Mouse (Mus musculus) liver, embryonic 13.5 days (tissue): Measurements from ENCODE around the gene Radil. TPM values are rescaled to one million over a fixed set of nuclear protein-coding genes. Genes with fewer than 3 reads are reported as not detected.

Source experiments
- ATAC-seq: fragments of 200-750 bp; cut with Nextera tagmentation; 2 replicates; pipeline ENCODE4 v1.8.0; 2017; ENCODE audit warnings: low read depth, mild to moderate bottlenecking, moderate number of reproducible peaks, moderate library complexity
- DNase-seq: peaks from one replicate; pipeline ENCODE4 v3.0.0; 2022
- H3K27ac ChIP-seq: fragments of 300-500 bp; sonication (generic); 2 replicates; pipeline ENCODE4 v1.5.1; 2015; ENCODE audit warnings: moderate library complexity, mild to moderate bottlenecking, inconsistent platforms
- H3K27me3 ChIP-seq: fragments of 300-500 bp; sonication (generic); 2 replicates; pipeline ENCODE4 v1.6.1; 2015; ENCODE audit warnings: mild to moderate bottlenecking, inconsistent platforms
- H3K36me3 ChIP-seq: fragments of 300-500 bp; sonication (generic); 2 replicates; pipeline ENCODE4 v1.6.1; 2015; ENCODE audit warnings: mild to moderate bottlenecking, inconsistent platforms
- H3K4me1 ChIP-seq: fragments of 300-500 bp; sonication (generic); replicated peaks from 2 replicates; pipeline ENCODE4 v1.6.1; 2015; ENCODE audit warnings: inconsistent platforms
- H3K4me2 ChIP-seq: fragments of 300-500 bp; sonication (generic); 2 replicates; pipeline ENCODE4 v1.6.1; 2015; ENCODE audit warnings: inconsistent platforms, mild to moderate bottlenecking, moderate library complexity
- H3K4me3 ChIP-seq: fragments of 300-500 bp; sonication (generic); replicated peaks from 2 replicates; pipeline ENCODE4 v1.5.1; 2015; ENCODE audit warnings: mild to moderate bottlenecking, inconsistent platforms
- H3K9ac ChIP-seq: fragments of 300-500 bp; sonication (generic); 2 replicates; pipeline ENCODE4 v1.6.1; 2015; ENCODE audit warnings: mild to moderate bottlenecking, inconsistent platforms
- H3K9me3 ChIP-seq: fragments of 300-500 bp; sonication (generic); replicated peaks from 2 replicates; pipeline ENCODE4 v1.6.1; 2016; ENCODE audit warnings: inconsistent platforms
- WGBS: fragments of 180-500 bp; shearing (Covaris S2); methylation state at CpG from one replicate; pipeline ENCODE4 v1.1.7; 2015; ENCODE audit not compliant: insufficient replicate concordance; 5-methylcytosine and 5-hydroxymethylcytosine counted together
- polyA plus RNA-seq: library from polyadenylated mRNA; unstranded; fragments of >200 nt; fragmentation: Nextera tagmentation; extraction: Ambion mirVana; gene quantifications from 2 replicates; pipeline ENCODE4 v1.2.1, GENCODE M21; 2015

Radil gene
- polyA plus RNA-seq, 1 experiment from 2014 or later: 0.14 TPM

- Histone ChIP-seq H3K4me3 (no peak overlapping the region), H3K9ac (no peak overlapping the region), H3K9me3 (no peaks in the 10 kb centered on the region), H3K36me3 (peaks cover 29% of the 10 kb centered on the region), H3K27ac (no peak overlapping the region), H3K27me3 (no peaks in the 10 kb centered on the region), H3K4me2 (no peak overlapping the region), H3K4me1 (no peaks in the 10 kb centered on the region)
- DNase-seq (no peak), ATAC-seq (no peak)
- WGBS: 67% methylated on average over 1 of the region's 1 CpGs
These were observed 13.7 kb upstream of the Radil start for GRCm38 (mm10) chr5:142564606-142565005.

DNA sequence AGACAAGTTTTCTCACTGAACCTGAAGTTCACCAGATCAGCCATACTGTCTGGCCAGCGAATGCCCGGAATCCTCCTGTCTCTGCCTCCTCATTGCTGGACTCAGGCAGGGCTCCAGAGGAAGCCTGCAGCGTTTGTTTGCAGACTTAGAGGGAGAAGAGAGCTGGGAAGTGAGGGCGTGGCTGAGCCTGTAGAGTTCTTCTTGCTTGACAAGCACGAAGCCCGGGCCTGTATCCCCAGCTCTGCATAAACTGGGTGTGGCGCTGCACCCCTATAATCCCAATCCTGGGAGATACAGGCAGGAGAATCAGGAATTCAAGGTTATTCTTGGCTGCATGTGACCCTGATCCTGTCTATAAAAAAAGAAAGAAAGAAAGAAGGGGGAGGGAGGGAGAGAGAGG, 9.4 kb upstream of the Radil start:
- no peak overlapping the region for H3K4me2 ChIP-seq
- 40% methylated on average over 7 of the region's 7 CpGs for WGBS
- no peaks in the 10 kb centered on the region for H3K36me3 ChIP-seq
- H3K9me3 ChIP-seq: no peaks in the 10 kb centered on the region
- no peaks in the 10 kb centered on the region for H3K27me3 ChIP-seq
- H3K4me1 ChIP-seq: no peaks in the 10 kb centered on the region
- H3K9ac ChIP-seq: no peak overlapping the region
- ATAC-seq (no peak), DNase-seq (no peak)
- no peak overlapping the region for H3K27ac ChIP-seq
- no peak overlapping the region for H3K4me3 ChIP-seq

DNA sequence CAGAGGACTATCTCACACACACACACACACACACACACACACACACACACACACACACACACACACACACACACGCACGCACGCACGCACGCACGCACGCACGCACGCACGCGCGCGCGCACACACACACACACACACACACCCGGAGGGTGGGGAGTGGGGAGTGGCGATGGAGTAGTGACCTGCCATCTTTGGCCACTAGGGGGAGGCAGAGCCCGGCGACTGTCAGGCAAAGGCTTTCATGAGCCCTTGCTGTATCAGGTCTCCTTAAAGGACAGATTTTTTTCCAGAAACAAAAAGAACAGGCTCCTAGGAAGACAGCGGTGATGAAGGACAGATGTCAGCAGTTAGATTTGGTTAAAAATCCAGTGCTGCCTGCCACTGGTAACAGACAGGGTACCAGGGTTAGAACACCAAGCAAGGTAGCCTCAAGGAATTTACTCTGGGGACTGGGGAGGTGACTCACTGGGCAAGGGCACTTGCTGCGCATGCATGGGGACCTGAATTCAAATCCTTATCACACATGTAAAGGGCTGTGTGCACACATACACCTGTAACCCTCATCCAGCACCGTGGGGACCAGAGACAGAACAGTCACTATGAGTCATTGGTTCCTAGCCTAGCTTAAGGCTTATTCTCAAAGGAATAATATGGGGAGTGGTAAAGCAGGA, 6.6 kb upstream of the Radil start:
- Histone ChIP-seq H3K27ac (no peak overlapping the region), H3K4me1 (no peaks in the 10 kb centered on the region), H3K9me3 (no peaks in the 10 kb centered on the region), H3K36me3 (no peaks in the 10 kb centered on the region), H3K27me3 (no peaks in the 10 kb centered on the region), H3K4me2 (no peak overlapping the region), H3K4me3 (no peak overlapping the region), H3K9ac (no peak overlapping the region)
- peak; percentile 67 for DNase-seq
- WGBS: 22% methylated on average over 18 of the region's 21 CpGs
- ATAC-seq: peak; percentile 68

DNA sequence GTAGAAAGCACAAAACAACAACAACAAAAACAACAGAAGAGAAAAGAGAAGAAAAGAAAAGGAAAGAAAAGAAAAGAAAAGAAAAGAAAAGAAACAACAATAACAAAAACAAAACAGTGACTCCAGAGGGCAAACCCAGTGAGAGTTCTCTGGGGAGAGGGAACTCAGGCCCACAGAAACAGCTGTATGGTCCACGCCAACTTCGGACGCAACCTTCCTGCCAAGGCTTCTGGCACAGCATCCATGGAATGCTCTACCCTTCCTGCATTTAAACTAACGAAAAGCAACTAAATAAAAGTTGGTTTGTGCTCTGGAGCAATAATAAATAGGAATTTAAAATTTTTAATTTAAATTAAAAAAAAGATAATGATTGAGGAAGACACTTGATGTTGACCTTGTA, 5.8 kb upstream of the Radil start:
- no peak for ATAC-seq

DNA sequence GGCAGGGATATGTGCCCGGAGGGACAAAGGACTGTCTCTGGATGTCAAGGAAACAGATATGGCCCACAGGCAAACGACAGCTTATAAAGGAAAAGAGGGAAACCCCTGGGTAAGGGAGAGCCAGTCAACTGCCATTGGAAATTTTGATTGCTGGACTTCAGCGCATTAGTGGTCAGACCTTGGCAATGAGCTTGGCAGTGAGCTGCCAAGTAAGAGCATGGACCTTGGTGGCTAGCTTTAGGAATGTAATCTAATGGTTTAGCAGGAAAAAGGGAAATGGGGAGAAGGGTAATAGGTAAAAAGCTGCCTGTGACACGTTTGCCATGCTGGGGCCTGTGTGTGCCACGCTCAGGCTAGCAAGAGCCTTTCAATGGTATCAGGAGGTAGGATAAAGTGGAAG, 5.0 kb upstream of the Radil start:
- no peak overlapping the region for H3K4me3 ChIP-seq
- H3K27ac ChIP-seq: no peak overlapping the region
- DNase-seq (no peak), ATAC-seq (no peak)
- peaks cover 5% of the 10 kb centered on the region for H3K27me3 ChIP-seq
- peaks cover 4% of the 10 kb centered on the region; the same call in 1 of the 2 replicates for H3K9me3 ChIP-seq
- H3K4me2 ChIP-seq: no peak overlapping the region
- H3K9ac ChIP-seq: no peak overlapping the region
- no peaks in the 10 kb centered on the region for H3K36me3 ChIP-seq
- H3K4me1 ChIP-seq: peaks cover 5% of the 10 kb centered on the region
- WGBS: 54% methylated on average over 5 of the region's 5 CpGs

More for the DNA sequence above, 5.8 kb upstream of the Radil start:
- Histone ChIP-seq H3K36me3 (no peaks in the 10 kb centered on the region), H3K27me3 (no peaks in the 10 kb centered on the region), H3K4me1 (no peaks in the 10 kb centered on the region), H3K9ac (no peak overlapping the region), H3K9me3 (no peaks in the 10 kb centered on the region), H3K4me3 (no peak overlapping the region), H3K27ac (no peak overlapping the region), H3K4me2 (no peak overlapping the region)
- WGBS: 82% methylated on average over 4 of the region's 4 CpGs
- no peak for DNase-seq

DNA sequence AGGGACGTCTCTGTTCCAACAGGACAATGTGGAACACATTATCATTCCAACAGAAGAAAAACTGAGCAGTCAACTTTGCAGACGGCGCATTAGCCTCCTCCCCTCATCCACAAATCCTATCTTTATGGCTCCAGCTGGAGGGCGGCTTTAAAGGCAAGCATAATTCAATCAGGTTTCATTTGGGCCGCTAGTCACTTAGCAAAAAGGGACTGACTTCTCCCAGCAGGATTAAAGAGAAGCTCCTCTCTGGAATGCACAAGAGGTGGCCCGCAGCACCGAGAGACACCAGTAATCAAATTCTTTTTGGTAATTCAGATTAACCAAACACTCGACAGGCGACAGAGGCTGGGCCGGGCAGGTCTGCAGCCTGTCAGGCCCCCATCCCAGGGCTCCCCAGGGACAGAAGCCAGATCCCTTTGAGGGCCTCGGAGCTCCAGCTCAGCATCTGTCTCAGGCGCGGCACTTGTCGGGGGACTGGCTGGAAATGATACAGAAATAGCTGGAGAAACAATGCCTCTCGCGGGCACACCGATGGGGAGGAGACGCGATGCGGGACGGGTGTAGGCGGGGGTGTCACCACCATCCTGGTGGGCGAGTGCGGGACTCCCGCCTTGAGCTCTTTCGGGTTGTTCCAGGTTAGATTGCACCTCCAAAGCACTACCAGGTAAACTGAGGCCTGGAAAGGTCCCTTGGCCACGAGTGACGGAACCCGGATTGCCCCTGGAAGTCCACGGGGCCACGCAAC, 765 bp downstream of the Radil start:
- 12% methylated on average over 31 of the region's 31 CpGs for WGBS
- no peak for ATAC-seq
- H3K27ac ChIP-seq: no peak overlapping the region

DNA sequence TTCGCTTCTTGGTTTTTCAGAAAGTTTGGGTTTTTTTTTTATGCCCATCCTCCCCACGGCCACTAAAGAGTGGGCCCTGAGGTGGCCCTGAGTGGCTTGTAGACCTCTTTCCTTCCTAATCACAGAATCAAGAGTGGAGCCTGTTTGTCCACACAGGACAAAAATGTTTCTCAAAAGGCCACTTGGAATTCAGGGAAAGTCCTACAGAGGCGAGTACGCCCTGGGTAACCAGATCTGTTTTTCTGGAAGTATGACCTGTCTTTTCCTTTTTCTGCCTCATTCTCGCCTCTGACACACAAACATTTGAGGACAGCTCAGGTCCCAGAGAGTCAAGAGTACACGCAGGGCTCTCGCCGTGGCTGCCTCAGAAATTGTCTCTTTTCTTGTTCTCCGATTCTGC, 1.5 kb downstream of the Radil start:
- H3K4me3 ChIP-seq: no peak overlapping the region
- no peaks in the 10 kb centered on the region for H3K36me3 ChIP-seq
- peaks cover 43% of the 10 kb centered on the region for H3K27me3 ChIP-seq
- 58% methylated on average over 9 of the region's 9 CpGs for WGBS
- H3K27ac ChIP-seq: no peak overlapping the region
- DNase-seq: no peak
- no peak for ATAC-seq
- peaks cover 14% of the 10 kb centered on the region for H3K4me1 ChIP-seq
- H3K4me2 ChIP-seq: no peak overlapping the region
- H3K9me3 ChIP-seq: peaks cover 4% of the 10 kb centered on the region; the same call in 1 of the 2 replicates
- H3K9ac ChIP-seq: no peak overlapping the region

More for the DNA sequence above, 765 bp downstream of the Radil start:
- H3K36me3 ChIP-seq: no peaks in the 10 kb centered on the region
- H3K27me3 ChIP-seq: peaks cover 40% of the 10 kb centered on the region
- DNase-seq: peak; percentile 3
- peak overlapping the region; percentile 49; the same call in 1 of the 2 replicates for H3K9ac ChIP-seq
- peaks cover 4% of the 10 kb centered on the region; the same call in 1 of the 2 replicates for H3K9me3 ChIP-seq
- H3K4me2 ChIP-seq: peak overlapping the region; percentile 81
- H3K4me1 ChIP-seq: peaks cover 14% of the 10 kb centered on the region
- H3K4me3 ChIP-seq: peak overlapping the region; percentile 58

- Histone ChIP-seq H3K4me2 (no peak overlapping the region), H3K9ac (no peak overlapping the region), H3K36me3 (no peaks in the 10 kb centered on the region), H3K4me1 (peaks cover 14% of the 10 kb centered on the region), H3K9me3 (peaks cover 4% of the 10 kb centered on the region; the same call in 1 of the 2 replicates), H3K27me3 (peaks cover 43% of the 10 kb centered on the region), H3K4me3 (no peak overlapping the region), H3K27ac (no peak overlapping the region)
- no peak for DNase-seq
- 44% methylated on average over 3 of the region's 3 CpGs for WGBS
- no peak for ATAC-seq
These were observed 3.8 kb downstream of the Radil start for GRCm38 (mm10) chr5:142547066-142547465.

GRCm38 (mm10) chr5:142546344-142546743, 4.6 kb downstream of the Radil start:
- no peak for ATAC-seq
- WGBS: 30% methylated on average over 5 of the region's 5 CpGs
- Histone ChIP-seq H3K27ac (no peak overlapping the region), H3K4me3 (no peak overlapping the region), H3K4me1 (peaks cover 14% of the 10 kb centered on the region), H3K9ac (no peak overlapping the region), H3K36me3 (no peaks in the 10 kb centered on the region), H3K27me3 (peaks cover 43% of the 10 kb centered on the region), H3K9me3 (peaks cover 4% of the 10 kb centered on the region; the same call in 1 of the 2 replicates), H3K4me2 (no peak overlapping the region)
- DNase-seq: no peak

GRCm38 (mm10) chr5:142545014-142545795, 5.7 kb downstream of the Radil start:
- ATAC-seq (no peak), DNase-seq (no peak)
- H3K9me3 ChIP-seq: no peaks in the 10 kb centered on the region
- peaks cover 32% of the 10 kb centered on the region for H3K27me3 ChIP-seq
- no peak overlapping the region for H3K4me3 ChIP-seq
- no peak overlapping the region for H3K27ac ChIP-seq
- peaks cover 3% of the 10 kb centered on the region for H3K4me1 ChIP-seq
- 46% methylated on average over 5 of the region's 5 CpGs for WGBS
- H3K36me3 ChIP-seq: no peaks in the 10 kb centered on the region
- H3K9ac ChIP-seq: no peak overlapping the region
- no peak overlapping the region for H3K4me2 ChIP-seq

DNA sequence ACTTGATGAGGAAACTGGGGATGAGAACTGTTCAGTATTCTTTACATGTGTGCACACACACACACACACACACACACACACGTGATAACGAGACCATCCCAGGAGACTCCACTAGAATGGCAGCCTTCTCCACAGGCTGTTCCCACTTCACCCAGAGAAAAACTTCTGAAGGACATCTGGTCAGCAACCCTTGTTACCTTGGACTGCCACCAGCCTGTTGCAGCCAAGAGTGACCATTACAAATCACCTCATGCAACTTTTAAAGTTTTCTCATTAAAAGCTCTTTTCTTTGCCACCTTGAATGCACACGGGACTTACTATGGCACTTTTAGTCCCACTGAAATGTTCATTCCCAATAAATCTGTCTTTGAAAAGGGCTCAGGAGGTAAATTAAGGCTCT, 13.6 kb downstream of the Radil start:
- Histone ChIP-seq H3K9ac (no peak overlapping the region), H3K36me3 (no peaks in the 10 kb centered on the region), H3K27ac (no peak overlapping the region), H3K4me3 (no peak overlapping the region), H3K9me3 (no peaks in the 10 kb centered on the region), H3K4me1 (no peaks in the 10 kb centered on the region), H3K4me2 (no peak overlapping the region), H3K27me3 (no peaks in the 10 kb centered on the region)
- ATAC-seq: no peak
- WGBS: 69% methylated on average over 3 of the region's 3 CpGs
- DNase-seq: no peak
